Mouse (Mus musculus): Measurements from ENCODE around the gene Ccdc137.

GRCm38 (mm10) chr11:120507611-120508289, 49.8 kb downstream of the Ccdc137 start:
- TF ChIP-seq EP300 (optimal IDR thresholded peaks at IDR 0.05): no peak
- no peak for TF ChIP-seq CTCF (IDR thresholded peaks at IDR 0.05; ENCODE audit: low read depth)
